Mouse (Mus musculus): ENCODE data around the gene Epb41l1. TPM values are rescaled to one million over a fixed set of nuclear protein-coding genes. Genes with fewer than 3 reads are reported as not detected.
A peak's percentile ranks its signal among the peaks of the same experiment; 100 is the strongest.

The Epb41l1 gene
- polyA plus RNA-seq, 1 experiment from 2014 or later = 16.1 TPM

- no peak overlapping the region for H3K27ac ChIP-seq (replicated peaks)
- no peaks in the 10 kb centered on the region for H3K4me1 ChIP-seq (replicated peaks)
- peaks cover 27% of the 10 kb centered on the region for H3K36me3 ChIP-seq
- 79% methylated on average over 6 of the region's 6 CpGs for WGBS
- no peak overlapping the region for H3K4me2 ChIP-seq
- no peak overlapping the region for H3K9ac ChIP-seq
- H3K4me3 ChIP-seq = no peak overlapping the region
- no peaks in the 10 kb centered on the region for H3K9me3 ChIP-seq
- no peaks in the 10 kb centered on the region for H3K27me3 ChIP-seq
- no peak for ATAC-seq (ENCODE audit: low FRiP score, low read depth)
These were observed 150.8 kb downstream of the Epb41l1 start for GRCm38 (mm10) chr2:156571521-156571920.

- no peaks in the 10 kb centered on the region for H3K36me3 ChIP-seq
- H3K4me2 ChIP-seq = no peak overlapping the region
- no peak overlapping the region for H3K4me3 ChIP-seq
- H3K9me3 ChIP-seq = no peaks in the 10 kb centered on the region
- H3K27ac ChIP-seq (replicated peaks) = no peak overlapping the region
- 78% methylated on average over 7 of the region's 7 CpGs for WGBS
- H3K4me1 ChIP-seq (replicated peaks) = no peaks in the 10 kb centered on the region
- ATAC-seq (ENCODE audit: low FRiP score, low read depth) = no peak
- no peak overlapping the region for H3K9ac ChIP-seq
- no peaks in the 10 kb centered on the region for H3K27me3 ChIP-seq
These were observed 156.3 kb downstream of the Epb41l1 start for GRCm38 (mm10) chr2:156576850-156577587.

GRCm38 (mm10) chr2:156580507-156580906 lies 159.8 kb downstream of the Epb41l1 start:
- Histone ChIP-seq H3K4me1 (replicated peaks) (peaks cover 12% of the 10 kb centered on the region), H3K9me3 (no peaks in the 10 kb centered on the region), H3K9ac (no peak overlapping the region), H3K4me3 (no peak overlapping the region), H3K4me2 (no peak overlapping the region), H3K36me3 (no peaks in the 10 kb centered on the region), H3K27ac (replicated peaks) (no peak overlapping the region), H3K27me3 (no peaks in the 10 kb centered on the region)
- WGBS = 88% methylated on average over 5 of the region's 5 CpGs
- no peak for ATAC-seq (ENCODE audit: low FRiP score, low read depth)

GRCm38 (mm10) chr2:156581244-156581643 lies 160.5 kb downstream of the Epb41l1 start:
- Histone ChIP-seq H3K36me3 (no peaks in the 10 kb centered on the region), H3K27ac (replicated peaks) (no peak overlapping the region), H3K4me3 (no peak overlapping the region), H3K4me2 (no peak overlapping the region), H3K4me1 (replicated peaks) (peaks cover 15% of the 10 kb centered on the region), H3K27me3 (no peaks in the 10 kb centered on the region), H3K9ac (no peak overlapping the region), H3K9me3 (no peaks in the 10 kb centered on the region)
- ATAC-seq (ENCODE audit: low FRiP score, low read depth) = no peak
- WGBS = 37% methylated on average over 10 of the region's 10 CpGs

- Histone ChIP-seq H3K9ac (no peak overlapping the region), H3K36me3 (no peaks in the 10 kb centered on the region), H3K4me3 (no peak overlapping the region), H3K9me3 (no peaks in the 10 kb centered on the region), H3K27ac (replicated peaks) (no peak overlapping the region), H3K4me1 (replicated peaks) (peaks cover 15% of the 10 kb centered on the region), H3K4me2 (no peak overlapping the region), H3K27me3 (no peaks in the 10 kb centered on the region)
- ATAC-seq (ENCODE audit: low FRiP score, low read depth) = no peak
- WGBS = 92% methylated on average over 10 of the region's 10 CpGs
These were observed 162.2 kb downstream of the Epb41l1 start for GRCm38 (mm10) chr2:156582887-156583286.

- Histone ChIP-seq H3K9ac (no peak overlapping the region), H3K36me3 (no peaks in the 10 kb centered on the region), H3K4me3 (no peak overlapping the region), H3K4me2 (peak overlapping the region; percentile 49; the same call in 1 of the 2 replicates), H3K4me1 (replicated peaks) (peaks cover 15% of the 10 kb centered on the region), H3K27me3 (no peaks in the 10 kb centered on the region), H3K9me3 (no peaks in the 10 kb centered on the region), H3K27ac (replicated peaks) (no peak overlapping the region)
- WGBS = 62% methylated on average over 11 of the region's 11 CpGs
- ATAC-seq (ENCODE audit: low FRiP score, low read depth) = peak; percentile 39; the same call in 1 of the 2 replicates
These were observed 163.6 kb downstream of the Epb41l1 start for GRCm38 (mm10) chr2:156584154-156584796.

GRCm38 (mm10) chr2:156584797-156585471 lies 164.2 kb downstream of the Epb41l1 start:
- peak overlapping the region; percentile 38; the same call in 1 of the 2 replicates for H3K27ac ChIP-seq (replicated peaks)
- H3K9me3 ChIP-seq = no peaks in the 10 kb centered on the region
- H3K4me1 ChIP-seq (replicated peaks) = peaks cover 15% of the 10 kb centered on the region
- H3K4me2 ChIP-seq = peak overlapping the region; percentile 49
- WGBS = 7% methylated on average over 14 of the region's 14 CpGs
- ATAC-seq (ENCODE audit: low FRiP score, low read depth) = peak; percentile 68
- H3K27me3 ChIP-seq = no peaks in the 10 kb centered on the region
- 0 out of 2 replicates have a peak overlapping the region, but pooled peaks have one; percentile 13 for H3K4me3 ChIP-seq
- no peaks in the 10 kb centered on the region for H3K36me3 ChIP-seq
- H3K9ac ChIP-seq = 0 out of 2 replicates have a peak overlapping the region, but pooled peaks have one; percentile 14

GRCm38 (mm10) chr2:156589481-156589880 lies 168.8 kb downstream of the Epb41l1 start:
- Histone ChIP-seq H3K4me2 (no peak overlapping the region), H3K9me3 (no peaks in the 10 kb centered on the region), H3K9ac (no peak overlapping the region), H3K27ac (replicated peaks) (no peak overlapping the region), H3K4me3 (no peak overlapping the region), H3K36me3 (no peaks in the 10 kb centered on the region), H3K4me1 (replicated peaks) (peaks cover 13% of the 10 kb centered on the region), H3K27me3 (no peaks in the 10 kb centered on the region)
- 89% methylated on average over 9 of the region's 9 CpGs for WGBS
- ATAC-seq (ENCODE audit: low FRiP score, low read depth) = no peak

Small RNA genes within 50 kb of the gene (microRNA-seq; reads per million reads assigned to microRNA genes)
- not detected for gene Gm22758

Other genes starting within 250 kb of the Epb41l1 start
- 414 and 423 TPM in 2 replicates for gene Rbm39, start 240.7 kb upstream of the Epb41l1 start, polyA plus RNA-seq (2015; fragmentation: Nextera tagmentation; extraction: Ambion mirVana)
- 111 and 112 TPM in 2 replicates for gene Phf20, start 224.4 kb upstream of the Epb41l1 start, polyA plus RNA-seq (2015; fragmentation: Nextera tagmentation; extraction: Ambion mirVana)
- 7.3 and 7.4 TPM in 2 replicates for gene Cnbd2, start 108.6 kb upstream of the Epb41l1 start, polyA plus RNA-seq (2015; fragmentation: Nextera tagmentation; extraction: Ambion mirVana)
- gene Scand1, start 108.2 kb upstream of the Epb41l1 start, polyA plus RNA-seq (2015; fragmentation: Nextera tagmentation; extraction: Ambion mirVana) = 101 and 108 TPM in 2 replicates
- 43.8 and 44.9 TPM in 2 replicates for gene Aar2, start 126.7 kb downstream of the Epb41l1 start, polyA plus RNA-seq (2015; fragmentation: Nextera tagmentation; extraction: Ambion mirVana)
- gene Dlgap4, start 192.8 kb downstream of the Epb41l1 start, polyA plus RNA-seq (2015; fragmentation: Nextera tagmentation; extraction: Ambion mirVana) = 215 and 244 TPM in 2 replicates